Mouse (Mus musculus): ENCODE measurements at regions not wholly inside any gene's neighbourhood (a gene's known extent, or its start where the extent isn't known, plus 50 kb on each side); places are given as distances from the start of the nearest gene placed in this dataset.

- 48% methylated on average over 12 of the region's 12 CpGs for WGBS
- H3K9ac ChIP-seq (ENCODE audit: low read depth, low read length), result no peak overlapping the region
Observed at GRCm38 (mm10) chr14:58937791-58938600, 204.7 kb downstream of the 1700129C05Rik start.

GRCm38 (mm10) chr14:58937331-58937730 lies 205.4 kb downstream of the 1700129C05Rik start:
- no peak overlapping the region for H3K4me2 ChIP-seq (ENCODE audit: low read length)
- WGBS, result 21% methylated on average over 8 of the region's 8 CpGs
- no peak overlapping the region for H3K4me3 ChIP-seq (ENCODE audit: low read depth, low read length)
- no peak for ATAC-seq
- no peaks in the 10 kb centered on the region for H3K9me3 ChIP-seq (replicated peaks; ENCODE audit: control insufficient read depth, low read length, poor library complexity, severe bottlenecking)
- H3K36me3 ChIP-seq (ENCODE audit: control insufficient read depth, insufficient read depth, low read length), result no peaks in the 10 kb centered on the region
- no peaks in the 10 kb centered on the region for H3K4me1 ChIP-seq (ENCODE audit: control insufficient read depth, insufficient read depth, low read length)
- H3K9ac ChIP-seq (ENCODE audit: low read depth, low read length), result no peak overlapping the region
- no peaks in the 10 kb centered on the region for H3K27me3 ChIP-seq (ENCODE audit: control insufficient read depth, insufficient read depth, low read depth, low read length)
- no peak overlapping the region for H3K27ac ChIP-seq (ENCODE audit: low read length)

More at GRCm38 (mm10) chr14:58937791-58938600, 204.7 kb downstream of the 1700129C05Rik start:
- H3K27me3 ChIP-seq (ENCODE audit: control insufficient read depth, insufficient read depth, low read depth, low read length), result no peaks in the 10 kb centered on the region
- H3K9me3 ChIP-seq (replicated peaks; ENCODE audit: control insufficient read depth, low read length, poor library complexity, severe bottlenecking), result no peaks in the 10 kb centered on the region
- H3K4me1 ChIP-seq (ENCODE audit: control insufficient read depth, insufficient read depth, low read length), result no peaks in the 10 kb centered on the region
- H3K4me2 ChIP-seq (ENCODE audit: low read length), result no peak overlapping the region
- ATAC-seq, result peak; percentile 76
- no peaks in the 10 kb centered on the region for H3K36me3 ChIP-seq (ENCODE audit: control insufficient read depth, insufficient read depth, low read length)
- H3K4me3 ChIP-seq (ENCODE audit: low read depth, low read length), result no peak overlapping the region
- H3K27ac ChIP-seq (ENCODE audit: low read length), result no peak overlapping the region

GRCm38 (mm10) chr14:58936131-58936530 lies 206.6 kb downstream of the 1700129C05Rik start:
- H3K9me3 ChIP-seq (replicated peaks; ENCODE audit: control insufficient read depth, low read length, poor library complexity, severe bottlenecking), result no peaks in the 10 kb centered on the region
- no peaks in the 10 kb centered on the region for H3K27me3 ChIP-seq (ENCODE audit: control insufficient read depth, insufficient read depth, low read depth, low read length)
- H3K9ac ChIP-seq (ENCODE audit: low read depth, low read length), result no peak overlapping the region
- no peak overlapping the region for H3K27ac ChIP-seq (ENCODE audit: low read length)
- no peak overlapping the region for H3K4me2 ChIP-seq (ENCODE audit: low read length)
- no peaks in the 10 kb centered on the region for H3K4me1 ChIP-seq (ENCODE audit: control insufficient read depth, insufficient read depth, low read length)
- 36% methylated on average over 2 of the region's 2 CpGs for WGBS
- H3K4me3 ChIP-seq (ENCODE audit: low read depth, low read length), result no peak overlapping the region
- no peak for ATAC-seq
- H3K36me3 ChIP-seq (ENCODE audit: control insufficient read depth, insufficient read depth, low read length), result no peaks in the 10 kb centered on the region

- 71% methylated on average over 9 of the region's 9 CpGs for WGBS
- H3K27me3 ChIP-seq (ENCODE audit: control insufficient read depth, insufficient read depth, low read depth, low read length), result no peaks in the 10 kb centered on the region
- no peaks in the 10 kb centered on the region for H3K4me1 ChIP-seq (ENCODE audit: control insufficient read depth, insufficient read depth, low read length)
- H3K9me3 ChIP-seq (replicated peaks; ENCODE audit: control insufficient read depth, low read length, poor library complexity, severe bottlenecking), result no peaks in the 10 kb centered on the region
- H3K27ac ChIP-seq (ENCODE audit: low read length), result no peak overlapping the region
- no peak overlapping the region for H3K9ac ChIP-seq (ENCODE audit: low read depth, low read length)
- H3K4me3 ChIP-seq (ENCODE audit: low read depth, low read length), result no peak overlapping the region
- H3K36me3 ChIP-seq (ENCODE audit: control insufficient read depth, insufficient read depth, low read length), result no peaks in the 10 kb centered on the region
- no peak for ATAC-seq
- H3K4me2 ChIP-seq (ENCODE audit: low read length), result no peak overlapping the region
Observed at GRCm38 (mm10) chr14:58917853-58918252, 224.8 kb downstream of the 1700129C05Rik start.

GRCm38 (mm10) chr14:58917228-58917627 lies 225.5 kb downstream of the 1700129C05Rik start:
- H3K27ac ChIP-seq (ENCODE audit: low read length), result no peak overlapping the region
- no peaks in the 10 kb centered on the region for H3K9me3 ChIP-seq (replicated peaks; ENCODE audit: control insufficient read depth, low read length, poor library complexity, severe bottlenecking)
- ATAC-seq, result no peak
- no peak overlapping the region for H3K4me3 ChIP-seq (ENCODE audit: low read depth, low read length)
- H3K27me3 ChIP-seq (ENCODE audit: control insufficient read depth, insufficient read depth, low read depth, low read length), result no peaks in the 10 kb centered on the region
- H3K4me2 ChIP-seq (ENCODE audit: low read length), result no peak overlapping the region
- no peak overlapping the region for H3K9ac ChIP-seq (ENCODE audit: low read depth, low read length)
- H3K36me3 ChIP-seq (ENCODE audit: control insufficient read depth, insufficient read depth, low read length), result no peaks in the 10 kb centered on the region
- no peaks in the 10 kb centered on the region for H3K4me1 ChIP-seq (ENCODE audit: control insufficient read depth, insufficient read depth, low read length)
- 77% methylated on average over 3 of the region's 3 CpGs for WGBS

GRCm38 (mm10) chr14:58914937-58915336 lies 227.8 kb downstream of the 1700129C05Rik start:
- H3K4me2 ChIP-seq (ENCODE audit: low read length), result no peak overlapping the region
- no peaks in the 10 kb centered on the region for H3K27me3 ChIP-seq (ENCODE audit: control insufficient read depth, insufficient read depth, low read depth, low read length)
- H3K4me3 ChIP-seq (ENCODE audit: low read depth, low read length), result no peak overlapping the region
- H3K27ac ChIP-seq (ENCODE audit: low read length), result no peak overlapping the region
- H3K4me1 ChIP-seq (ENCODE audit: control insufficient read depth, insufficient read depth, low read length), result no peaks in the 10 kb centered on the region
- no peaks in the 10 kb centered on the region for H3K36me3 ChIP-seq (ENCODE audit: control insufficient read depth, insufficient read depth, low read length)
- H3K9me3 ChIP-seq (replicated peaks; ENCODE audit: control insufficient read depth, low read length, poor library complexity, severe bottlenecking), result 0 out of 2 replicates have a peak, but pooled peaks cover 2% of the 10 kb centered on the region
- 97% methylated on average over 3 of the region's 3 CpGs for WGBS
- no peak overlapping the region for H3K9ac ChIP-seq (ENCODE audit: low read depth, low read length)
- ATAC-seq, result no peak

GRCm38 (mm10) chr14:58910846-58911245 lies 231.8 kb downstream of the 1700129C05Rik start:
- WGBS, result 94% methylated on average over 1 of the region's 1 CpGs
- H3K4me2 ChIP-seq (ENCODE audit: low read length), result no peak overlapping the region
- no peak overlapping the region for H3K9ac ChIP-seq (ENCODE audit: low read depth, low read length)
- H3K27me3 ChIP-seq (ENCODE audit: control insufficient read depth, insufficient read depth, low read depth, low read length), result no peaks in the 10 kb centered on the region
- H3K9me3 ChIP-seq (replicated peaks; ENCODE audit: control insufficient read depth, low read length, poor library complexity, severe bottlenecking), result peaks cover 2% of the 10 kb centered on the region; the same call in 1 of the 2 replicates
- H3K27ac ChIP-seq (ENCODE audit: low read length), result no peak overlapping the region
- no peaks in the 10 kb centered on the region for H3K36me3 ChIP-seq (ENCODE audit: control insufficient read depth, insufficient read depth, low read length)
- ATAC-seq, result no peak
- H3K4me1 ChIP-seq (ENCODE audit: control insufficient read depth, insufficient read depth, low read length), result no peaks in the 10 kb centered on the region; the same call in 1 of the 2 replicates
- H3K4me3 ChIP-seq (ENCODE audit: low read depth, low read length), result no peak overlapping the region

GRCm38 (mm10) chr14:58907932-58908331 lies 234.8 kb downstream of the 1700129C05Rik start:
- Histone ChIP-seq H3K4me1 (ENCODE audit: control insufficient read depth, insufficient read depth, low read length) (no peaks in the 10 kb centered on the region; the same call in 1 of the 2 replicates), H3K9ac (ENCODE audit: low read depth, low read length) (no peak overlapping the region), H3K9me3 (replicated peaks; ENCODE audit: control insufficient read depth, low read length, poor library complexity, severe bottlenecking) (peaks cover 2% of the 10 kb centered on the region; the same call in 1 of the 2 replicates), H3K4me2 (ENCODE audit: low read length) (no peak overlapping the region), H3K27me3 (ENCODE audit: control insufficient read depth, insufficient read depth, low read depth, low read length) (no peaks in the 10 kb centered on the region), H3K4me3 (ENCODE audit: low read depth, low read length) (no peak overlapping the region), H3K36me3 (ENCODE audit: control insufficient read depth, insufficient read depth, low read length) (no peaks in the 10 kb centered on the region), H3K27ac (ENCODE audit: low read length) (no peak overlapping the region)
- 86% methylated on average over 3 of the region's 3 CpGs for WGBS
- no peak for ATAC-seq

GRCm38 (mm10) chr14:58907359-58907758 lies 235.3 kb downstream of the 1700129C05Rik start:
- Histone ChIP-seq H3K4me1 (ENCODE audit: control insufficient read depth, insufficient read depth, low read length) (no peaks in the 10 kb centered on the region; the same call in 1 of the 2 replicates), H3K4me2 (ENCODE audit: low read length) (no peak overlapping the region), H3K27me3 (ENCODE audit: control insufficient read depth, insufficient read depth, low read depth, low read length) (no peaks in the 10 kb centered on the region), H3K27ac (ENCODE audit: low read length) (no peak overlapping the region), H3K9ac (ENCODE audit: low read depth, low read length) (no peak overlapping the region), H3K9me3 (replicated peaks; ENCODE audit: control insufficient read depth, low read length, poor library complexity, severe bottlenecking) (peaks cover 2% of the 10 kb centered on the region; the same call in 1 of the 2 replicates), H3K4me3 (ENCODE audit: low read depth, low read length) (no peak overlapping the region), H3K36me3 (ENCODE audit: control insufficient read depth, insufficient read depth, low read length) (no peaks in the 10 kb centered on the region)
- no peak for ATAC-seq
- whole genome bisulfite sequencing, result 79% methylated on average over 3 of the region's 3 CpGs
